Mouse (Mus musculus) G1E (cell line): ENCODE measurements around the gene Rps19bp1.

Experiments used
- CTCF ChIP-seq: IDR thresholded peaks from 2 replicates; pipeline ENCODE4 v1.5.1; 2012; ENCODE audit warnings: low read depth, low read length, inconsistent platforms, mixed read lengths
- GATA1 ChIP-seq: IDR thresholded peaks from 2 replicates; pipeline ENCODE4 v1.6.1; 2012; ENCODE audit warnings: borderline replicate concordance, low read length, inconsistent platforms, mixed read lengths
- GATA2 ChIP-seq: IDR thresholded peaks from 2 replicates; pipeline ENCODE4 v1.6.1; 2012; ENCODE audit warnings: low read depth, low read length, inconsistent platforms, borderline replicate concordance
- POLR2AphosphoS5 ChIP-seq: IDR thresholded peaks from 2 replicates; pipeline ENCODE4 v1.6.1; 2012; ENCODE audit warnings: low read depth, low read length, inconsistent platforms; ENCODE audit not compliant: insufficient replicate concordance
- TAL1 ChIP-seq: conservative IDR thresholded peaks from 2 replicates; pipeline ENCODE4 v1.6.1; 2012; ENCODE audit warnings: low read depth, low read length, inconsistent platforms, mixed read lengths

DNA sequence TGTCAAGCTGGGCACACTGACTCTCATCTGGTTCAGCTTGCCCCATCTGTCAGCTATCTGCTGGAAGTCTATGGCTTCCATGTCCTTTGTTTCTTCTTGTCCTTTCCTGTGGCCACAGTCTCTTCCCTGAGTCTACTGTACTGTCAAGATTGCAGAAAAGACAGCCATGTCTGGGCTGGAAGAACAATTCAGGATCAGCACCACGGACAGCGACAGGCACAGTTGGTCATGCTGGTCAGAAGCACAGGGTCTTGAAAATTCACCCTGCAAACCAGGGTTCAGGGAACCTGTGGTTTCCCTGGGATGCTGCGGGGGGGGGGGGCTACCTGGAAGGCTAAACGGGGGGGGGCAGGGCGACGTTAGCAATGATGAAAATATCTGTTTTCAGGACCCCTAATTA lies 13.5 kb upstream of the Rps19bp1 start:
- TF ChIP-seq CTCF, result no peak
- no peak for TF ChIP-seq GATA1
- no peak for TF ChIP-seq TAL1
- no peak for TF ChIP-seq POLR2AphosphoS5
- no peak for TF ChIP-seq GATA2
